Mouse (Mus musculus): ENCODE results near the gene Anp32b.
A peak's percentile ranks its signal among the peaks of the same experiment; 100 is the strongest.

Gene Anp32b

GRCm38 (mm10) chr4:46450519-46451131, at the start of gene Anp32b:
Anp32b (plus strand) TSS chr4:46450902.
- DNase-seq: peak; percentile 92

GRCm38 (mm10) chr4:46404042-46404795, 46.5 kb upstream of the Anp32b start:
- DNase-seq: no peak

GRCm38 (mm10) chr4:46406966-46407703, 43.6 kb upstream of the Anp32b start:
- no peak for DNase-seq

- no peak for DNase-seq
Observed at GRCm38 (mm10) chr4:46410677-46411076, 40.0 kb upstream of the Anp32b start.

GRCm38 (mm10) chr4:46411489-46411888, 39.2 kb upstream of the Anp32b start:
- no peak for DNase-seq

GRCm38 (mm10) chr4:46412113-46412512, 38.6 kb upstream of the Anp32b start:
- DNase-seq: no peak

- DNase-seq: no peak
Observed at GRCm38 (mm10) chr4:46413406-46413805, 37.3 kb upstream of the Anp32b start, which contains the start of gene Hemgn. Hemgn (minus strand) TSS chr4:46413506.

GRCm38 (mm10) chr4:46417491-46417890, 33.2 kb upstream of the Anp32b start:
- DNase-seq: no peak

GRCm38 (mm10) chr4:46418851-46419250, 31.9 kb upstream of the Anp32b start:
- DNase-seq: no peak

GRCm38 (mm10) chr4:46422625-46423024, 28.1 kb upstream of the Anp32b start:
- DNase-seq: no peak

GRCm38 (mm10) chr4:46428903-46429499, 21.7 kb upstream of the Anp32b start:
- no peak for DNase-seq

GRCm38 (mm10) chr4:46432339-46433036, 18.2 kb upstream of the Anp32b start:
- no peak for DNase-seq

- DNase-seq: no peak
Observed at GRCm38 (mm10) chr4:46442501-46442900, 8.2 kb upstream of the Anp32b start.

- no peak for DNase-seq
Observed at GRCm38 (mm10) chr4:46445237-46445945, 5.3 kb upstream of the Anp32b start.

- DNase-seq: no peak
Observed at GRCm38 (mm10) chr4:46447461-46447860, 3.2 kb upstream of the Anp32b start.

GRCm38 (mm10) chr4:46448886-46449285, 1.8 kb upstream of the Anp32b start:
- no peak for DNase-seq

- DNase-seq: no peak
Observed at GRCm38 (mm10) chr4:46450020-46450518, 633 bp upstream of the Anp32b start.

- DNase-seq: peak; percentile 84
Observed at GRCm38 (mm10) chr4:46451240-46451757, 597 bp downstream of the Anp32b start.

- peak; percentile 84 for DNase-seq
Observed at GRCm38 (mm10) chr4:46451758-46452480, 1.2 kb downstream of the Anp32b start.

- DNase-seq: peak; percentile 48
Observed at GRCm38 (mm10) chr4:46452481-46452850, 1.8 kb downstream of the Anp32b start.

Measured in right cerebral cortex, postnatal 25 days (tissue).